Mouse (Mus musculus) myocyte (in vitro differentiated cells): Measurements from ENCODE around the gene Rapgef1.

Experiments used
- CEBPB ChIP-seq: IDR thresholded peaks from 2 replicates; pipeline ENCODE4 v1.6.1; 2011; ENCODE audit warnings: mild to moderate bottlenecking, moderate library complexity; ENCODE audit not compliant: poor library complexity, insufficient read depth, severe bottlenecking
- MAX ChIP-seq: IDR thresholded peaks from one replicate; pipeline ENCODE4 v1.6.1; 2011; ENCODE audit warnings: low read depth, mild to moderate bottlenecking, control low read depth
- MYOG ChIP-seq, 3 experiments: IDR thresholded peaks; one replicate each; pipeline ENCODE4 v1.6.1; 2011; ENCODE audit warnings: control low read depth in 2 of 3, low read depth in 2 of 3, mild to moderate bottlenecking in 2 of 3; ENCODE audit not compliant: insufficient read length in 2 of 3, control insufficient read depth in 1 of 3, insufficient read depth in 1 of 3
- POLR2A ChIP-seq: IDR thresholded peaks from one replicate; pipeline ENCODE4 v1.6.1; 2011; ENCODE audit warnings: low read depth, mild to moderate bottlenecking, control low read depth, moderate library complexity; ENCODE audit not compliant: insufficient read length
- POLR2AphosphoS2 ChIP-seq: IDR thresholded peaks from one replicate; pipeline ENCODE4 v1.6.1; 2011; ENCODE audit warnings: low read depth, control low read depth; ENCODE audit not compliant: insufficient read length
- SRF ChIP-seq: IDR thresholded peaks from one replicate; pipeline ENCODE4 v1.6.1; 2011; ENCODE audit warnings: low read depth; ENCODE audit not compliant: control insufficient read depth, insufficient read length
- USF1 ChIP-seq: IDR thresholded peaks from one replicate; pipeline ENCODE4 v1.6.1; 2011; ENCODE audit warnings: low read depth, mild to moderate bottlenecking, control low read depth, moderate library complexity

- no peak for TF ChIP-seq POLR2A
- no peak for TF ChIP-seq MAX
- TF ChIP-seq USF1 = no peak
- no peak for TF ChIP-seq CEBPB
- TF ChIP-seq SRF = no peak
- no peak for TF ChIP-seq MYOG (IDR thresholded peaks at IDR 0.05; ENCODE audit: control insufficient read depth in 1 of 3, insufficient read depth in 1 of 3, insufficient read length in 2 of 3, low read depth in 2 of 3)
- TF ChIP-seq POLR2AphosphoS2 = no peak
Measured at GRCm38 (mm10) chr2:29649795-29650457, 30.4 kb downstream of the Rapgef1 start.
